Mouse (Mus musculus) adipocyte (in vitro differentiated cells): ENCODE measurements around the gene Metrn.
A peak's percentile ranks its signal among the peaks of the same experiment; 100 is the strongest.

Experiments used
- DNase-seq: peaks from one replicate; pipeline ENCODE4 v3.0.0-alpha.2; 2016; ENCODE audit warnings: low spot score

Gene Metrn

GRCm38 (mm10) chr17:25830806-25831431, 34.0 kb upstream of the Metrn start:
- no peak for DNase-seq

- no peak for DNase-seq
Observed at GRCm38 (mm10) chr17:25830200-25830753, 33.3 kb upstream of the Metrn start.

GRCm38 (mm10) chr17:25829558-25830017, 32.7 kb upstream of the Metrn start:
- no peak for DNase-seq

GRCm38 (mm10) chr17:25828712-25829557, 32.0 kb upstream of the Metrn start, which contains the start of gene Jmjd8:
Gene Jmjd8 (plus strand): TSS chr17:25828867.
- peak; percentile 63 for DNase-seq

GRCm38 (mm10) chr17:25828223-25828594, 31.3 kb upstream of the Metrn start:
- DNase-seq = no peak

- no peak for DNase-seq
Observed at GRCm38 (mm10) chr17:25827546-25828222, 30.7 kb upstream of the Metrn start.

GRCm38 (mm10) chr17:25827011-25827410, 30.1 kb upstream of the Metrn start:
- DNase-seq = no peak

GRCm38 (mm10) chr17:25825984-25826570, 29.1 kb upstream of the Metrn start:
- no peak for DNase-seq

- no peak for DNase-seq
Observed at GRCm38 (mm10) chr17:25825311-25825710, 28.4 kb upstream of the Metrn start.

- no peak for DNase-seq
Observed at GRCm38 (mm10) chr17:25824362-25825142, 27.6 kb upstream of the Metrn start.

GRCm38 (mm10) chr17:25823452-25823851, 26.5 kb upstream of the Metrn start, which contains the start of gene Wdr24:
Gene Wdr24 (plus strand): TSS chr17:25823627.
- peak; percentile 93 for DNase-seq

- no peak for DNase-seq
Observed at GRCm38 (mm10) chr17:25818851-25819780, 22.2 kb upstream of the Metrn start.

GRCm38 (mm10) chr17:25817662-25818061, 20.7 kb upstream of the Metrn start:
- no peak for DNase-seq

- peak; percentile 66 for DNase-seq
Observed at GRCm38 (mm10) chr17:25813471-25813870, 16.5 kb upstream of the Metrn start.

GRCm38 (mm10) chr17:25810890-25811289, 14.0 kb upstream of the Metrn start:
- DNase-seq = no peak

- DNase-seq = no peak
Observed at GRCm38 (mm10) chr17:25809606-25810340, 12.8 kb upstream of the Metrn start.

GRCm38 (mm10) chr17:25808789-25809605, 12.1 kb upstream of the Metrn start, which contains the start of gene Fbxl16:
Gene Fbxl16 (plus strand): TSS chr17:25809085.
- DNase-seq = no peak

GRCm38 (mm10) chr17:25808028-25808427, 11.1 kb upstream of the Metrn start:
- DNase-seq = no peak
